Mouse (Mus musculus) adrenal gland, postnatal 25 days (tissue): ENCODE measurements at regions not wholly inside any gene's neighbourhood (a gene's known extent, or its start where the extent isn't known, plus 50 kb on each side); places are given as distances from the start of the nearest gene placed in this dataset.

ENCODE experiments used
- DNase-seq: peaks from one replicate; pipeline ENCODE4 v3.0.0; 2021; ENCODE audit warnings: mixed read lengths

GRCm38 (mm10) chr9:49851522-49851921, 52.8 kb upstream of the Ncam1 start:
- DNase-seq: no peak

GRCm38 (mm10) chr9:49849442-49849841, 50.7 kb upstream of the Ncam1 start:
- no peak for DNase-seq

GRCm38 (mm10) chr9:49848943-49849342, 50.2 kb upstream of the Ncam1 start:
- DNase-seq: no peak
